Mouse (Mus musculus): ENCODE measurements around the gene Cpeb4.
"Not testable (repeated sequence)": the region's sequence is repeated elsewhere in the genome, so short reads cannot be mapped to it uniquely, and the experiment has no call there.

Cpeb4 gene

DNA sequence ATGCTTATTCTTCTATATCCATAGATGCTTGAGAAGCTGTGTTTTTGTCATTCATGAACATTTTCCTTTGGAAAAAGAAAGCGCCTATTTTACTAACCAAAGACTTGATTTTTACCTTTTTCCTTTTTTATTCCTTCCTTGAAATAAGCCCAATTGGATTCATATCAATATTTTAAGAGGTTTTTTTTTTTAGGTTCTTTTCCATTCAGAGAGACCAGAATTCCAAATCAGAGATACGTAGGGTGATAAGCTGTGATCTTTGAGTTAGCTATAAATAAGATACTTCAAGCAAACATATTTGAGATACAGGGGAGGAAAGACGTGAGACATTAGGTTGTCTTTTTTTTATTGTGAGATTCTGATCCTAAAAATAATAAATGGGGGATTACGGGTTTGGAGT lies at the start of gene Cpeb4:
Cpeb4 (plus strand) TSS at position 301 of the 400 bp plus-strand sequence.
- no peak for DNase-seq (ENCODE audit: inconsistent age in 2 of 2, low spot score in 1 of 2)

DNA sequence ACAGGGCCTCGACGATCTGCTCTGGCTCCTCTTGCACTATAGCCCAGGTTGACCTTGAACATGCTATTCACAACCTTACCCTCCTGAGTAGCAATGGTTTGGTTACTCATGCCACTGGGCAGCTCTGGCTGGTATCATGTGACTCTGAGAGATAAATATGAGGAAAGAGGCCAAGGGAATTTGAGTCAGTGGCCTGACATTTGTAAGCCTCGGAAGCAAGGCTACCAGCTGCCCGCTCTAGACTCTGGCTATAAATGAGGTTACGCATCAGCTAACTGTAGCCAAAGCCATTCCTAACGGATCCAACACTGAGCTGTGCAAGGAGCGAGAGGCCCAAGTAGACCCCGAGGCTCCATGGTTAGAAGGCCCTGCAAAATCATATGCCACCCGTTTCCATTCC lies 49.5 kb upstream of the Cpeb4 start:
- DNase-seq (ENCODE audit: inconsistent age in 2 of 2, low spot score in 1 of 2): peak; percentile 86 to 94

DNA sequence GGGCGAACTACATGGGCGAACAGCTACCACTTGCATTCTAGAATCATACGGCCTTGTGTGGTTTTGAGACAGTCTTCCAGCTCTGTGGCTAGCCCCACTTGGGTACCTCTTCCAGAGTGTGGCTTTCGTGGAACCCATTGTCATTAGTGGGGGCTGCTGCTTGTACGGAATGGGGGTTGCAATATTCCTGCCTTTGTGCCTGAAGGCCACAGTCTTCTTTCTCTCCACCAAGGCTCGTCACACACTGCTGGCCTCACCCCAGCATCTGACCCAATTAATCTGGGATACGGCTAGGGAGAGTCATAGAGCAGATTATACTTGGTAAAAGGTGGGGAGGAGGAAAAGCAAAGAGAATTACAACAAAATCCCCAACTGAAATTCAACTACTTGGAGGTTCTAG lies 48.5 kb upstream of the Cpeb4 start:
- peak in 1 of 2 experiments; percentile 55 for DNase-seq (ENCODE audit: inconsistent age in 2 of 2, low spot score in 1 of 2)

GRCm38 (mm10) chr11:31824504-31825166 lies 47.4 kb upstream of the Cpeb4 start:
- peak; percentile 85 to 96 for DNase-seq (ENCODE audit: inconsistent age in 2 of 2, low spot score in 1 of 2)

- peak in 1 of 2 experiments; percentile 78 for DNase-seq (ENCODE audit: inconsistent age in 2 of 2, low spot score in 1 of 2)
Observed at GRCm38 (mm10) chr11:31828011-31828770, 43.8 kb upstream of the Cpeb4 start.

- no peak for DNase-seq (ENCODE audit: inconsistent age in 2 of 2, low spot score in 1 of 2)
Observed at GRCm38 (mm10) chr11:31828771-31829072, 43.3 kb upstream of the Cpeb4 start.

DNA sequence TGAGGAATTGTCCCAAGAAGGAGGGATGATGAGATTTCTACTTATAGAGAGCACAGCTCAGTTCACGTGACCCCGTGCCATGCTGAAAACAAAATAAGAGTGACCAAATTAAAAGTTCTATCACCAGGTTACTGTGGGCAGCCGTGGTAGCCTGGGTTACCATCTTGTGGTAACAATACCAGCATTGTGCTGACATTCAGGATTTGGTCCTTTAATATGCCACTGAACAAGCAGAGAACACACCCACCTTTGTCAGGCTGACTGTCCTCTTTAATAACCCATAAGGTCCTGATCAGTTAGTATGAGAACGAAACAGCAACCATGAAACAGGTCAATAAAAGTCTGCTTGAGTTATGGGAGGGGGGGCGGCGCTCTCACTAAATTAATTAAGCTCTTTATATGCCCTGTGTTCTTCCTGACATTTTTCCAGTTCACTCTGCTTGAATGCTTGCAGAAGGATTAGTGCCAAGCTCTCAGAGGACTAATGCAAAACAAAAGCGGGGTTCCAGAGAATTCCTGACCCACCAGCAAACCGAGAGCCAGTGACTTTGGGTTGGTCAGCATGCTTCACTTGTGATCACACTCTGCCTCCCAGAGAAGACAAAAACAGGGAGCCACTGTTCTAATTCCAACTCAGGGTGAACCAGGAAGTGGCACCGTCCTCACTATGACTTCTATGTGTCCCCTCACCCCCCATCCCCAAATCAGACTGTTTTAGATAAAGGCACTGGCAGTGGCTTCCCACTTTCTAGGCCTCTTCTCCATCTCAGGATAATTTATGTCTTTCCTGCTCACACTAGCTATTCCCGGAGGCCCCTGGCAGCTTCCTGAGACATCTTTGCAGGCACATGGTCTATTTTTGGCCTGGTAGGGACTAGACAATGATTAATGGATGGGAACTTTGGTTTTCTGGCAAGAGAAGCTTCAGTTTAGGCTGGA lies 41.5 kb upstream of the Cpeb4 start:
- DNase-seq (ENCODE audit: inconsistent age in 2 of 2, low spot score in 1 of 2): peak; percentile 63 to 84

GRCm38 (mm10) chr11:31831451-31831850 lies 40.6 kb upstream of the Cpeb4 start:
- DNase-seq (ENCODE audit: inconsistent age in 2 of 2, low spot score in 1 of 2): peak in 1 of 2 experiments; percentile 65

DNA sequence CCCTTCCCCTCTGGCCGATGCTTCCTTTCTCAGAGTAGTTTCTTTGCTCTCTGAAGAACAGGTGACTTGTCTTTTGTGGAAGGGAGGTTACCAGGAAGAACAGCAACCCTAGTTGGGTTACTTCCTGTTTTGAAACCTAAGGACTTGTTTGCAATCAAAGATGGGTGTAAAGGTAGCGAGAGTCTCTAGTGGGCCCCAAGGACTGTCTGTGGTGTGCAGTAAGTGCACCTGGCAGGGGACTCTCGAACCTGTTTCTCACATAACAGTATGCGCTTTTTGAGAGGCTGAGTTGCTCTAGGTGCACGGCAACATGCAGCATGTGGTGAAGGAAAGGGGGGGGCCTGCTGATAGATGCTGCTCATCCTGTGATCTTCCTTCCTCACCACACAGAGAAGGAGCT lies 40.0 kb upstream of the Cpeb4 start:
- DNase-seq (ENCODE audit: inconsistent age in 2 of 2, low spot score in 1 of 2): no peak

- DNase-seq (ENCODE audit: inconsistent age in 2 of 2, low spot score in 1 of 2): peak in 1 of 2 experiments; percentile 49
Observed at GRCm38 (mm10) chr11:31832439-31832980, 39.5 kb upstream of the Cpeb4 start.

- no peak for DNase-seq (ENCODE audit: inconsistent age in 2 of 2, low spot score in 1 of 2)
Observed at GRCm38 (mm10) chr11:31833506-31833905, 38.5 kb upstream of the Cpeb4 start.

DNA sequence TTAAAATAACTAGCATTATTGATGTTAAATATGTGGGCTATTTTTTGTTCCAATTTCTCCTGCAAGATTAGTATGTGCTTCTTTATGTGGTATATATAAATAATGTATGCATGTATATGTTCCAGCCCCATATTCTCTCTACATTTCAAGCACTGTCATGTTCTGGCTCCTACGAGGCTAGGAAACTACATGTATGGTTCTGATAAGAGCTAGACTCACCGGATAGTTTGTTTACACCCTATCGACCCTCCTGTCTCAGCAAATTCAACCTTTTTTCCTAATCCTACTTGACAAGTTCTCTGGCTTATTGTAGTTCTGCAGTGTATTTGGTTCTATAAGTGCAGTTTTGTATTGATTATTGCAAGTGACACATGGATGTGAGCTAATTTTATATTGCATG lies 36.7 kb upstream of the Cpeb4 start:
- no peak for DNase-seq (ENCODE audit: inconsistent age in 2 of 2, low spot score in 1 of 2)

GRCm38 (mm10) chr11:31837243-31837642 lies 34.8 kb upstream of the Cpeb4 start:
- DNase-seq (ENCODE audit: inconsistent age in 2 of 2, low spot score in 1 of 2): no peak

- no peak for DNase-seq (ENCODE audit: inconsistent age in 2 of 2, low spot score in 1 of 2)
Observed at GRCm38 (mm10) chr11:31837753-31838152, 34.3 kb upstream of the Cpeb4 start.

DNA sequence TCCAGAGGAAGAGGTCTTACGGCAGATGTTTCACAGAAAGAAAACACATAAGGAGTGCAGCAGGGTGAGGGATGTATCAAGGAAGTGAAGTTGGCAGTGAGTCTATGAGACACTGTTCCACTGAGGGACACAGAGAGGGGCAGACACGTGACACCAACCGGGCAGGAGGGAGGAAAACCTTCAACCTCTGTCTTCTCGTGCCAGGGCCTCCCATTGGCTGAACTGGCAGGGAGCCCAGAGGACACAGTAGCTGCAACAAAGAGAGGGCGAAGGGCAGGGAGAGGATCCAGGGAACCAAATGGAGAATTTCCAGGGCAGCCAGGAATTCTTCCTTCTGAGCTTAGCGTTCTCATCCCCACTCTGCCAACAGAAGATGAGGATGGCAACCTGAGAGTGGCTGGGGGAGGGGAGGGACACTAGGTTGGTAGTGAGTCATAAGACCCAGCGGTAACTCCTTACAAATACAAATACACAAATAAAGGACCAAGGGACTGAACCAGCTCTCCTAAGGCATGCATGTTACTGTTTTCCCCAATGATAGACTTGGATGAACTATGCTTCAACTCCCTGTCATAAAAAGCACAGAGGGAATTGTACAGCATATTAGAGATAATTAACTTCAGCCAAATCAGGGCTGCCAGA lies 33.4 kb upstream of the Cpeb4 start:
- DNase-seq (ENCODE audit: inconsistent age in 2 of 2, low spot score in 1 of 2): peak; percentile 91 to 97

DNA sequence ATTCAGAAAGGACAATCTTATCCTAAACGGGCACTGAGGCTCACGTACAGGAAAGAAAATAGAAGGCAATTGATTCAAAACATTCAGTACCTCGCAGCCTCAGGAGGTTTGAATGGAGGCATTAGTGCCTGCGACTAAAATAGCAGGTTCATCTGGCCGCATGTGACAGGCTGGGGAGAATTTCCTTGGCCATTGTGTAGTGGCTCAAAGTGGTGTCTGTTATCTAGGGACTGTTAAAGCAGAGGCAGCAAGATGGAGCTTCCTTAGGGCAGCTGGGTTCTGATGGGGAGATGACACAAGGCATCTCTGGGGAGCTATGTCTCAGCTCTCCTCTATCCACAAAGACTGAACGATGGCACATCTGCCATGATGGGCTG lies 32.9 kb upstream of the Cpeb4 start:
- DNase-seq (ENCODE audit: inconsistent age in 2 of 2, low spot score in 1 of 2): peak in 1 of 2 experiments; percentile 58

- DNase-seq (ENCODE audit: inconsistent age in 2 of 2, low spot score in 1 of 2): no peak
Observed at GRCm38 (mm10) chr11:31842171-31842959, 29.6 kb upstream of the Cpeb4 start.

DNA sequence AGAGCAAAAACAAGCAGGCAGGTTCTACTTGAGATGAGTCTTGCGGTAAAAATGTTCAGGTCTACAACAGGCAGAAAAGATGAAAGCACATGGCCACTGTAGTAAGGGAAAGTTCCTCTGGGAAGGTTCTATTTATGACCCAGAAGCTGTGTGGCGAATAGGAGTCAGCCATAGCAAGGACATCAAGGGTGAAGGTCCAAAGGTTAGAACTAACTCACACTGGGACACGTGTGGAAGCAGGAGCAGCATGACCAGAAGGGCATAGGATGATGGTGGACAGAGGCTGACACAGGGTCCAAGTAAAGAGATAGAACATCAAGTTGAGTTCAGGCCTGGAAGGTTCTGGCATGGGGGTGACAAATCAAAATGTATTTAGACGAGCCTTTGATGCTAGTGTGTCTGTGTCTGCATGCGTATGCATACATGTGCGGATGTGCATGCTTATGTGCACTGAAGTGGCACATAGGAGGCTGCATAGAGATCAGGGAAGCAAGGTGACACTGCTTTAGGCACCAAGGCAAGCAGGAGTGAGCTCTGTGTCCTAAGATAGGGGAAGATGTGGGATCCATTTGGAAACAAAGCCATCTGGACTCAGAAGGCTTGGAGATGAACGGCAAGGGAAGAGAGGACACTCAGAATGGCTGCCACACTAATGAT lies 28.7 kb upstream of the Cpeb4 start:
- DNase-seq (ENCODE audit: inconsistent age in 2 of 2, low spot score in 1 of 2): no peak

DNA sequence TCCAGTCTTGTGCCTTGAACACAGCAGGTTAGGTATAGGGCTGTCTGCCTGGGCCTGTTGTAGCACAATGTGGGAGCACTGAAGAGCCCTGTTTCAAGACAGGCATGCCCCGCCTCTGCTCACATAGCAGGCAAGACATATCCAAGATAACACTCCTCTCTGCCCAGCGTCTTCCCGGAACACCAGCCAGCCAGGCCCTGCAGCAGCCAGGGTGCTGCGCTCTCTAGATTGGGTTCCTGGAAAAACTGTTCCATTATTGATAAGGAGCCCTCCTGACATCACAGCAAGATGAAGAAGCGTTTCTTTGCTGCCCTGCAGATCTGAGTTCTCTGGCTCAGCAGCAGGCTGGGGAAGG lies 28.2 kb upstream of the Cpeb4 start:
- DNase-seq (ENCODE audit: inconsistent age in 2 of 2, low spot score in 1 of 2): peak in 1 of 2 experiments; percentile 70

DNA sequence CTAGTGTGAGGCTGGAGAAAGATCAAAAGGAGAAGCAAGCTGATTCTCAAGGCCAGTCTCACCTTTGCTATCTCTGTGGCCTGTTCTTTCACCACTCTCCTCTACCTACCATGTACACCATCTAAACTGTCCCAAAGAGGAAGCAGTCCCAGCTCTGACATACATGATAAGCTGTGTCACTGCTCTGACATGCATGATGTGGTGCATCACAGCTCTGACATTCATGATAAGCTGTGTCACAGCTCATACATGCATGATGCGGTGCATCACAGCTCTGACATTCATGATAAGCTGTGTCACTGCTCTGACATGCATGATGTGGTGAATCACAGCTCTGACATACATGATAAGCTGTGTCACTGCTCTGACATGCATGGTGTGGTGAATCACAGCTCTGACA lies 26.9 kb upstream of the Cpeb4 start:
- not testable (repeated sequence) for DNase-seq (ENCODE audit: inconsistent age in 2 of 2, low spot score in 1 of 2)

All from adrenal gland, adult (tissue).